Mouse (Mus musculus) bone marrow, adult 2 months (tissue): ENCODE results near the gene Immp2l. TPM values are rescaled to one million over a fixed set of nuclear protein-coding genes. Genes with fewer than 3 reads are reported as not detected.

ENCODE experiments used
- H3K27ac ChIP-seq: fragments of 200-500 bp; 2 replicates; pipeline ENCODE4 v1.5.1; 2012; ENCODE audit warnings: low read depth, mild to moderate bottlenecking, control low read depth, inconsistent platforms, low read length; ENCODE audit not compliant: control insufficient read depth, poor library complexity, insufficient read depth
- H3K4me1 ChIP-seq: fragments of 200-500 bp; 2 replicates; pipeline ENCODE4 v1.6.1; 2011; ENCODE audit warnings: low read length; ENCODE audit not compliant: control insufficient read depth, insufficient read depth
- H3K4me3 ChIP-seq: fragments of 200-500 bp; replicated peaks from 2 replicates; pipeline ENCODE3; 2011; ENCODE audit warnings: mild to moderate bottlenecking, low read depth, low read length, control low read depth; ENCODE audit not compliant: control insufficient read depth
- CTCF ChIP-seq: fragments of 200-500 bp; IDR thresholded peaks from 2 replicates; pipeline ENCODE4 v1.5.1; 2011; ENCODE audit warnings: low read length, control low read depth; ENCODE audit not compliant: control insufficient read depth, insufficient read depth
- POLR2A ChIP-seq: fragments of 200-500 bp; IDR thresholded peaks from 2 replicates; pipeline ENCODE4 v1.6.1; 2011; ENCODE audit warnings: low read depth, mild to moderate bottlenecking, control low read depth, low read length, borderline replicate concordance; ENCODE audit not compliant: control insufficient read depth
- WGBS: fragments of 180-500 bp; shearing (Covaris S2); methylation state at CpG from one replicate; pipeline ENCODE4 v1.1.7; 2018; 5-methylcytosine and 5-hydroxymethylcytosine counted together
- polyA plus RNA-seq: library from polyadenylated mRNA; stranded (reverse); fragments of >200 nt; gene quantifications from 2 replicates; pipeline ENCODE4 v1.2.4, GENCODE M21; 2011; ENCODE audit warnings: low replicate concordance; ENCODE audit not compliant: missing spikeins, insufficient read depth, insufficient read length

The Immp2l gene
- polyA plus RNA-seq, 1 experiment: not detected

- Histone ChIP-seq H3K27ac (no peak overlapping the region), H3K4me3 (no peak overlapping the region), H3K4me1 (no peaks in the 10 kb centered on the region)
- 33% methylated on average over 5 of the region's 5 CpGs for WGBS
- TF ChIP-seq POLR2A (no peak), CTCF (peak; percentile 29; the same call in 1 of the 2 replicates)
These were observed 463.1 kb downstream of the Immp2l start for GRCm38 (mm10) chr12:41487005-41487404.

GRCm38 (mm10) chr12:41494620-41495019 is 470.7 kb downstream of the Immp2l start:
- Histone ChIP-seq H3K27ac (no peak overlapping the region), H3K4me1 (no peaks in the 10 kb centered on the region), H3K4me3 (no peak overlapping the region)
- 42% methylated on average over 10 of the region's 10 CpGs for WGBS
- TF ChIP-seq POLR2A (no peak), CTCF (0 out of 2 replicates have a peak, but pooled peaks have one; percentile 5)

- no peak for TF ChIP-seq CTCF
- TF ChIP-seq POLR2A: no peak
- no peak overlapping the region for H3K27ac ChIP-seq
- no peaks in the 10 kb centered on the region for H3K4me1 ChIP-seq
- WGBS: 35% methylated on average over 9 of the region's 9 CpGs
- no peak overlapping the region for H3K4me3 ChIP-seq
These were observed 476.3 kb downstream of the Immp2l start for GRCm38 (mm10) chr12:41500049-41500820.

- Histone ChIP-seq H3K4me3 (no peak overlapping the region), H3K4me1 (no peaks in the 10 kb centered on the region), H3K27ac (no peak overlapping the region)
- WGBS: 26% methylated on average over 4 of the region's 4 CpGs
- TF ChIP-seq CTCF (no peak), POLR2A (no peak)
These were observed 484.7 kb downstream of the Immp2l start for GRCm38 (mm10) chr12:41508610-41509009.

GRCm38 (mm10) chr12:41510588-41510987 is 486.7 kb downstream of the Immp2l start:
- 87% methylated on average over 3 of the region's 3 CpGs for WGBS
- Histone ChIP-seq H3K4me1 (no peaks in the 10 kb centered on the region), H3K27ac (no peak overlapping the region), H3K4me3 (no peak overlapping the region)
- TF ChIP-seq CTCF (no peak), POLR2A (no peak)

GRCm38 (mm10) chr12:41518897-41519296 is 495.0 kb downstream of the Immp2l start:
- H3K4me1 ChIP-seq: no peaks in the 10 kb centered on the region
- no peak overlapping the region for H3K4me3 ChIP-seq
- H3K27ac ChIP-seq: no peak overlapping the region
- WGBS: 79% methylated on average over 5 of the region's 5 CpGs
- TF ChIP-seq POLR2A: no peak
- no peak for TF ChIP-seq CTCF

GRCm38 (mm10) chr12:41520326-41520725 is 496.4 kb downstream of the Immp2l start:
- no peaks in the 10 kb centered on the region for H3K4me1 ChIP-seq
- no peak overlapping the region for H3K4me3 ChIP-seq
- WGBS: 82% methylated on average over 2 of the region's 2 CpGs
- no peak for TF ChIP-seq CTCF
- no peak for TF ChIP-seq POLR2A
- H3K27ac ChIP-seq: no peak overlapping the region

GRCm38 (mm10) chr12:41521671-41522070 is 497.8 kb downstream of the Immp2l start:
- TF ChIP-seq CTCF (no peak), POLR2A (no peak)
- Histone ChIP-seq H3K4me1 (no peaks in the 10 kb centered on the region), H3K4me3 (no peak overlapping the region), H3K27ac (no peak overlapping the region)
- 76% methylated on average over 2 of the region's 2 CpGs for WGBS
